ENCODE assay signal across 11 mouse cellular contexts in genomic region chr6:50379136-50379535, GRCm38 (mm10).
DNase-seq lines count a peak whose midpoint lies in the region; ATAC-seq and TF ChIP-seq lines count a peak whose summit lies in the region.
"Had no signal": no experiment of that assay in that cellular context is flagged by ENCODE, and none has a peak within 500 bp of the region (broad histone marks: within the 10 kb centered on the region; RNA-seq: fewer than 3 reads in every experiment).

No protein-coding gene starts in this region.

- intact Hi-C loops in heart, postnatal 10 days (cut with DNase I): no loop called here

- H3K9me3 ChIP-seq in heart, embryonic 11.5 days (replicated peaks; ENCODE audit: control insufficient read depth, low read length): no peaks in the 10 kb centered on the region
- no peaks in the 10 kb centered on the region for H3K9me3 ChIP-seq in stomach, embryonic 15.5 days
- H3K9me3 ChIP-seq in stomach, postnatal 0 days (ENCODE audit: control insufficient read depth, low read length): no peaks in the 10 kb centered on the region
- no peaks in the 10 kb centered on the region for H3K9me3 ChIP-seq in forebrain, embryonic 15.5 days
- H3K9me3 ChIP-seq: hindbrain, embryonic 10.5 days; kidney, embryonic 15.5 days had no signal

- no peaks in the 10 kb centered on the region for H3K36me3 ChIP-seq in heart, embryonic 11.5 days (ENCODE audit: control insufficient read depth, insufficient read depth, low read length)
- H3K36me3 ChIP-seq in stomach, embryonic 15.5 days: no peaks in the 10 kb centered on the region
- H3K36me3 ChIP-seq in stomach, postnatal 0 days (ENCODE audit: control insufficient read depth, insufficient read depth, low read length): no peaks in the 10 kb centered on the region
- H3K36me3 ChIP-seq in forebrain, embryonic 15.5 days: no peaks in the 10 kb centered on the region
- H3K36me3 ChIP-seq: hindbrain, embryonic 10.5 days; kidney, embryonic 15.5 days had no signal

- no peak for ATAC-seq in heart, embryonic 11.5 days (replicated peaks; ENCODE audit: insufficient number of reproducible peaks, low FRiP score, low TSS enrichment)
- ATAC-seq in stomach, embryonic 15.5 days (ENCODE audit: insufficient read depth, low FRiP score, low read depth): no peak
- no peak for ATAC-seq in stomach, postnatal 0 days (ENCODE audit: low FRiP score, low TSS enrichment)
- ATAC-seq in forebrain, embryonic 15.5 days (replicated peaks): no peak

- WGBS in heart, embryonic 11.5 days (ENCODE audit: insufficient replicate concordance): 69% methylated on average over 5 of the region's 5 CpGs
- WGBS in stomach, embryonic 15.5 days: 58% methylated on average over 5 of the region's 5 CpGs
- WGBS in stomach, postnatal 0 days: 38% methylated on average over 5 of the region's 5 CpGs
- 87% methylated on average over 5 of the region's 5 CpGs for WGBS in forebrain, embryonic 15.5 days

- H3K4me2 ChIP-seq in heart, embryonic 11.5 days: no peak overlapping the region
- H3K4me2 ChIP-seq in stomach, embryonic 15.5 days: no peak overlapping the region
- no peak overlapping the region for H3K4me2 ChIP-seq in stomach, postnatal 0 days (replicated peaks; ENCODE audit: low read depth)
- no peak overlapping the region for H3K4me2 ChIP-seq in forebrain, embryonic 15.5 days (replicated peaks)
- H3K4me2 ChIP-seq: kidney, embryonic 15.5 days had no signal

- H3K4me3 ChIP-seq in heart, embryonic 11.5 days (ENCODE audit: low read depth, low read length): no peak overlapping the region
- H3K4me3 ChIP-seq in stomach, embryonic 15.5 days (replicated peaks): no peak overlapping the region
- no peak overlapping the region for H3K4me3 ChIP-seq in stomach, postnatal 0 days (ENCODE audit: low read depth, low read length)
- H3K4me3 ChIP-seq in forebrain, embryonic 15.5 days: no peak overlapping the region
- H3K4me3 ChIP-seq: hindbrain, embryonic 10.5 days; kidney, embryonic 15.5 days had no signal

- DNase-seq in heart, adult 11 months: peak; percentile 96
- no peak for DNase-seq in stomach, postnatal 0 days (ENCODE audit: low spot score)
- DNase-seq in heart, postnatal 10 days: peak; percentile 51 to 54
- DNase-seq in telencephalon, adult 2 months (ENCODE audit: low read depth, low spot score): peak; percentile 73
- no peak for DNase-seq in layer of hippocampus, postnatal 25 days (ENCODE audit: extremely low spot score in 1 of 2, low spot score in 1 of 2)
- DNase-seq: cerebellum, postnatal 36 days had no signal

- no peak overlapping the region for H3K27ac ChIP-seq in heart, embryonic 11.5 days (ENCODE audit: low read depth, low read length)
- 0 out of 2 replicates have a peak overlapping the region, but pooled peaks have one; percentile 13 for H3K27ac ChIP-seq in stomach, embryonic 15.5 days
- no peak overlapping the region for H3K27ac ChIP-seq in stomach, postnatal 0 days (replicated peaks)
- H3K27ac ChIP-seq in forebrain, embryonic 15.5 days (replicated peaks): no peak overlapping the region
- H3K27ac ChIP-seq: hindbrain, embryonic 10.5 days; kidney, embryonic 15.5 days had no signal

- no peaks in the 10 kb centered on the region for H3K27me3 ChIP-seq in heart, embryonic 11.5 days (ENCODE audit: control insufficient read depth, insufficient read depth, low read length)
- H3K27me3 ChIP-seq in stomach, embryonic 15.5 days (replicated peaks): no peaks in the 10 kb centered on the region
- H3K27me3 ChIP-seq in stomach, postnatal 0 days (ENCODE audit: control insufficient read depth, insufficient read depth, low read length): no peaks in the 10 kb centered on the region
- H3K27me3 ChIP-seq in forebrain, embryonic 15.5 days: no peaks in the 10 kb centered on the region
- H3K27me3 ChIP-seq: kidney, embryonic 15.5 days had no signal

- H3K4me1 ChIP-seq in heart, embryonic 11.5 days (ENCODE audit: control insufficient read depth, insufficient read depth, low read length): peaks cover 20% of the 10 kb centered on the region
- H3K4me1 ChIP-seq in stomach, embryonic 15.5 days: peaks cover 14% of the 10 kb centered on the region
- H3K4me1 ChIP-seq in stomach, postnatal 0 days (replicated peaks; ENCODE audit: control insufficient read depth, insufficient read depth): peaks cover 3% of the 10 kb centered on the region; the same call in 1 of the 2 replicates
- no peaks in the 10 kb centered on the region for H3K4me1 ChIP-seq in forebrain, embryonic 15.5 days

- no peak for TF ChIP-seq EP300 in stomach, postnatal 0 days (optimal IDR thresholded peaks at IDR 0.05)

- TF ChIP-seq CTCF in stomach, postnatal 0 days (IDR thresholded peaks at IDR 0.05; ENCODE audit: low read depth): no peak

- H3K9ac ChIP-seq in heart, embryonic 11.5 days (ENCODE audit: low read depth, low read length): no peak overlapping the region
- H3K9ac ChIP-seq in stomach, embryonic 15.5 days: no peak overlapping the region
- H3K9ac ChIP-seq in stomach, postnatal 0 days (ENCODE audit: low read length): no peak overlapping the region
- no peak overlapping the region for H3K9ac ChIP-seq in forebrain, embryonic 15.5 days (replicated peaks)
- H3K9ac ChIP-seq: kidney, embryonic 15.5 days had no signal

Comparison
In these comparisons a context has a peak if more than half of its experiments do, and no peak if none do; other contexts are left out.
1. DNase-seq: peak in heart, adult 11 months (single experiment), heart, postnatal 10 days (2 of 2) and telencephalon, adult 2 months (single experiment); none in stomach, postnatal 0 days (single experiment) and layer of hippocampus, postnatal 25 days (0 of 2).